Mouse (Mus musculus) heart, postnatal 0 days (tissue): ENCODE measurements around the gene Susd6.

Experiments
- CTCF ChIP-seq: IDR thresholded peaks from 2 replicates; pipeline ENCODE4 v1.5.1; 2016; ENCODE audit warnings: antibody characterized with exemption, control low read depth, low read depth
- EP300 ChIP-seq: IDR thresholded peaks from 2 replicates; pipeline ENCODE4 v1.6.1; 2016; ENCODE audit warnings: antibody characterized with exemption, low read depth

- TF ChIP-seq CTCF: no peak
- TF ChIP-seq EP300: no peak
Observed at GRCm38 (mm10) chr12:80830211-80830610, 39.9 kb downstream of the Susd6 start.
